Mouse (Mus musculus) MEL (cell line): ENCODE data around the gene Cyp4f14. TPM values are rescaled to one million over a fixed set of nuclear protein-coding genes. Genes with fewer than 3 reads are reported as not detected.

ENCODE experiments used
- DNase-seq: peaks from one replicate; pipeline ENCODE4 v3.0.0; 2011; ENCODE audit warnings: low read depth, low spot score
- H3K27ac ChIP-seq: 2 replicates; pipeline ENCODE4 v1.5.1; 2012; ENCODE audit warnings: low read depth, mild to moderate bottlenecking, control low read depth, low read length, moderate library complexity; ENCODE audit not compliant: control insufficient read depth
- H3K27me3 ChIP-seq, 2 experiments: fragments of 150-350 bp in 1 of 2; sonication (generic) in 1 of 2; 2 replicates each; pipeline ENCODE4 v1.6.1; 2012; ENCODE audit warnings: low read length in 2 of 2, mild to moderate bottlenecking in 2 of 2, improper control_type of control experiment in 1 of 2, moderate library complexity in 1 of 2; ENCODE audit not compliant: insufficient read depth in 2 of 2, control insufficient read depth in 1 of 2
- H3K36me3 ChIP-seq, 2 experiments: 2 replicates each; pipeline ENCODE4 v1.6.1; 2012 to 2014; ENCODE audit warnings: low read length in 2 of 2, improper control_type of control experiment in 1 of 2, inconsistent platforms in 1 of 2, mild to moderate bottlenecking in 1 of 2; ENCODE audit not compliant: insufficient read depth in 2 of 2, control insufficient read depth in 1 of 2
- H3K4me1 ChIP-seq, 2 experiments: fragments of 150-350 bp in 1 of 2; sonication (generic) in 1 of 2; 2 replicates each; pipeline ENCODE4 v1.6.1; 2012; ENCODE audit warnings: low read length in 2 of 2, improper control_type of control experiment in 1 of 2, mild to moderate bottlenecking in 1 of 2; ENCODE audit not compliant: insufficient read depth in 2 of 2, control insufficient read depth in 1 of 2
- H3K4me3 ChIP-seq, 2 experiments: fragments of 150-350 bp in 1 of 2; sonication (generic) in 1 of 2; 2 replicates each; pipeline ENCODE4 v1.5.1; 2012; ENCODE audit warnings: low read depth in 2 of 2, low read length in 2 of 2, mild to moderate bottlenecking in 2 of 2, moderate library complexity in 2 of 2, control low read depth in 1 of 2, improper control_type of control experiment in 1 of 2; ENCODE audit not compliant: control insufficient read depth in 1 of 2, insufficient read depth in 1 of 2
- H3K79me2 ChIP-seq: 2 replicates; pipeline ENCODE4 v1.6.1; 2012; ENCODE audit warnings: mild to moderate bottlenecking, low read length, moderate library complexity; ENCODE audit not compliant: control insufficient read depth, poor library complexity, insufficient read depth
- H3K9ac ChIP-seq: 2 replicates; pipeline ENCODE4 v1.6.1; 2012; ENCODE audit warnings: low read depth, mild to moderate bottlenecking, control low read depth, low read length, moderate library complexity; ENCODE audit not compliant: control insufficient read depth, poor library complexity, severe bottlenecking
- H3K9me3 ChIP-seq: fragments of 150-350 bp; sonication (generic); replicated peaks from 2 replicates; pipeline ENCODE4 v1.6.1; 2012; ENCODE audit warnings: mild to moderate bottlenecking, low read length, improper control_type of control experiment, moderate library complexity; ENCODE audit not compliant: insufficient read depth
- BHLHE40 ChIP-seq: IDR thresholded peaks from 2 replicates; pipeline ENCODE4 v1.6.1; 2012; ENCODE audit warnings: low read depth, mild to moderate bottlenecking, inconsistent platforms, low read length, improper control_type of control experiment, borderline replicate concordance
- CHD2 ChIP-seq: IDR thresholded peaks from 2 replicates; pipeline ENCODE4 v1.6.1; 2011; ENCODE audit warnings: low read length, improper control_type of control experiment
- CTCF ChIP-seq, 3 experiments: IDR thresholded peaks in 2 of 3; conservative IDR thresholded peaks in 1 of 3; 2 replicates each; pipeline ENCODE4 v1.5.1; 2011 to 2012; ENCODE audit warnings: low read length in 3 of 3, low read depth in 2 of 3, mild to moderate bottlenecking in 2 of 3, improper control_type of control experiment in 1 of 3, inconsistent platforms in 1 of 3, mixed read lengths in 1 of 3, moderate library complexity in 1 of 3; ENCODE audit not compliant: control insufficient read depth in 1 of 3, insufficient read depth in 1 of 3, poor library complexity in 1 of 3, severe bottlenecking in 1 of 3
- E2F4 ChIP-seq: IDR thresholded peaks from 2 replicates; pipeline ENCODE4 v1.6.1; 2011; ENCODE audit warnings: low read depth, low read length, improper control_type of control experiment, borderline replicate concordance
- ELF1 ChIP-seq: IDR thresholded peaks from 2 replicates; pipeline ENCODE4 v1.6.1; 2014; ENCODE audit warnings: low read depth, mild to moderate bottlenecking, inconsistent platforms, low read length, improper control_type of control experiment, moderate library complexity
- ETS1 ChIP-seq: IDR thresholded peaks from 2 replicates; pipeline ENCODE4 v1.6.1; 2012; ENCODE audit warnings: low read depth, mild to moderate bottlenecking, inconsistent platforms, low read length, improper control_type of control experiment, moderate library complexity
- HCFC1 ChIP-seq: IDR thresholded peaks from 2 replicates; pipeline ENCODE4 v1.6.1; 2012; ENCODE audit warnings: low read depth, mild to moderate bottlenecking, inconsistent platforms, low read length, improper control_type of control experiment, moderate library complexity
- JUND ChIP-seq: IDR thresholded peaks from 2 replicates; pipeline ENCODE4 v1.6.1; 2011; ENCODE audit warnings: low read depth, mild to moderate bottlenecking, improper control_type of control experiment, low read length
- MXI1 ChIP-seq: IDR thresholded peaks from 2 replicates; pipeline ENCODE4 v1.6.1; 2011; ENCODE audit warnings: mild to moderate bottlenecking, low read depth, low read length, improper control_type of control experiment
- MYC ChIP-seq: IDR thresholded peaks from 2 replicates; pipeline ENCODE4 v1.6.1; 2011; ENCODE audit warnings: low read depth, mild to moderate bottlenecking, low read length, improper control_type of control experiment, moderate library complexity
- NELFE ChIP-seq: IDR thresholded peaks from 2 replicates; pipeline ENCODE4 v1.6.1; 2011; ENCODE audit warnings: low read depth, low read length, improper control_type of control experiment
- NRF1 ChIP-seq: IDR thresholded peaks from 2 replicates; pipeline ENCODE4 v1.6.1; 2014; ENCODE audit warnings: low read depth, mild to moderate bottlenecking, inconsistent platforms, low read length, improper control_type of control experiment, moderate library complexity; ENCODE audit not compliant: poor library complexity, insufficient read depth, severe bottlenecking
- POLR2A ChIP-seq, 2 experiments: IDR thresholded peaks; 2 replicates each; pipeline ENCODE4 v1.6.1; 2011 to 2012; ENCODE audit warnings: low read length in 2 of 2, mild to moderate bottlenecking in 2 of 2, control low read depth in 1 of 2, improper control_type of control experiment in 1 of 2, low read depth in 1 of 2, moderate library complexity in 1 of 2; ENCODE audit not compliant: control insufficient read depth in 1 of 2, insufficient read depth in 1 of 2, poor library complexity in 1 of 2
- POLR2AphosphoS2 ChIP-seq: IDR thresholded peaks from 2 replicates; pipeline ENCODE4 v1.6.1; 2011; ENCODE audit warnings: low read length, improper control_type of control experiment
- RCOR1 ChIP-seq: IDR thresholded peaks from 2 replicates; pipeline ENCODE4 v1.6.1; 2012; ENCODE audit warnings: low read depth, mild to moderate bottlenecking, inconsistent platforms, low read length, improper control_type of control experiment
- SIN3A ChIP-seq: IDR thresholded peaks from 2 replicates; pipeline ENCODE4 v1.6.1; 2012; ENCODE audit warnings: low read length, improper control_type of control experiment, inconsistent platforms
- SMC3 ChIP-seq: IDR thresholded peaks from 2 replicates; pipeline ENCODE4 v1.6.1; 2011; ENCODE audit warnings: low read depth, low read length, improper control_type of control experiment
- TAL1 ChIP-seq: IDR thresholded peaks from 2 replicates; pipeline ENCODE4 v1.6.1; 2012; ENCODE audit warnings: mild to moderate bottlenecking, inconsistent platforms, low read length, moderate library complexity, mixed read lengths
- TBP ChIP-seq: IDR thresholded peaks from 2 replicates; pipeline ENCODE4 v1.8.0; 2011; ENCODE audit warnings: low read depth, low read length, improper control_type of control experiment
- UBTF ChIP-seq: IDR thresholded peaks from 2 replicates; pipeline ENCODE4 v1.6.1; 2012; ENCODE audit warnings: low read depth, mild to moderate bottlenecking, inconsistent platforms, low read length, improper control_type of control experiment, moderate library complexity, borderline replicate concordance; ENCODE audit not compliant: insufficient read depth
- USF1 ChIP-seq: IDR thresholded peaks from 2 replicates; pipeline ENCODE4 v1.6.1; 2014; ENCODE audit warnings: low read depth, mild to moderate bottlenecking, inconsistent platforms, low read length, improper control_type of control experiment, moderate library complexity
- USF2 ChIP-seq, 2 experiments: IDR thresholded peaks; 2 replicates each; pipeline ENCODE4 v1.6.1; 2011 to 2012; ENCODE audit warnings: improper control_type of control experiment in 2 of 2, low read length in 2 of 2, borderline replicate concordance in 1 of 2, inconsistent platforms in 1 of 2, low read depth in 1 of 2, mild to moderate bottlenecking in 1 of 2; ENCODE audit not compliant: insufficient read depth in 1 of 2
- ZC3H11A ChIP-seq: IDR thresholded peaks from 2 replicates; pipeline ENCODE4 v1.6.1; 2012; ENCODE audit warnings: low read depth, mild to moderate bottlenecking, inconsistent platforms, low read length, improper control_type of control experiment
- ZKSCAN1 ChIP-seq: IDR thresholded peaks from 2 replicates; pipeline ENCODE4 v1.6.1; 2012; ENCODE audit warnings: low read depth, mild to moderate bottlenecking, inconsistent platforms, low read length, improper control_type of control experiment, moderate library complexity
- ZMIZ1 ChIP-seq: IDR thresholded peaks from 2 replicates; pipeline ENCODE4 v1.6.1; 2012; ENCODE audit warnings: low read depth, mild to moderate bottlenecking, inconsistent platforms, low read length, improper control_type of control experiment, moderate library complexity
- ZNF384 ChIP-seq: IDR thresholded peaks from 2 replicates; pipeline ENCODE4 v1.6.1; 2012; ENCODE audit warnings: low read depth, mild to moderate bottlenecking, inconsistent platforms, low read length, improper control_type of control experiment
- polyA plus RNA-seq, 2 experiments: library from polyadenylated mRNA; stranded (reverse) in 1 of 2; unstranded in 1 of 2; fragments of >175 nt in 1 of 2; fragments of >200 nt in 1 of 2; gene quantifications; 2 replicates each; pipeline versions ENCODE4 v1.2.1 to v1.2.4; 2012; ENCODE audit warnings: low replicate concordance in 2 of 2, low read depth in 1 of 2; ENCODE audit not compliant: insufficient read length in 2 of 2, insufficient read depth in 1 of 2, missing spikeins in 1 of 2
- total RNA-seq: library from RNA; depleted of rRNA; stranded (reverse); fragments of 300-350 nt; gene quantifications from 2 replicates; pipeline ENCODE4 v1.2.3, GENCODE M21; 2012

Cyp4f14 gene
- total and polyA plus RNA-seq, 3 experiments: not detected

- peak; percentile 24 for DNase-seq
- no peaks in the 10 kb centered on the region for H3K27me3 ChIP-seq
- H3K4me3 ChIP-seq: no peak overlapping the region
- no peak overlapping the region for H3K9ac ChIP-seq
- H3K27ac ChIP-seq: no peak overlapping the region
- peaks cover 0 to 3% of the 10 kb centered on the region in 2 experiments; a peak in 2 of 4 replicates for H3K36me3 ChIP-seq
- no peaks in the 10 kb centered on the region for H3K79me2 ChIP-seq
- TF ChIP-seq E2F4 (no peak), UBTF (no peak), CHD2 (no peak), USF2 (IDR thresholded peaks at IDR 0.05; ENCODE audit: borderline replicate concordance in 1 of 2, insufficient read depth in 1 of 2, low read depth in 1 of 2, low read length in 2 of 2) (no peak), MYC (no peak), RCOR1 (no peak), NELFE (no peak), ZMIZ1 (no peak)
- TF ChIP-seq, all 39 proteins: peak for 0
- H3K4me1 ChIP-seq: peaks cover 0 to 5% of the 10 kb centered on the region in 2 experiments; a peak in 1 of 4 replicates
- no peaks in the 10 kb centered on the region for H3K9me3 ChIP-seq
These were observed 33.0 kb upstream of the Cyp4f14 start for GRCm38 (mm10) chr17:32950136-32950535.

DNA sequence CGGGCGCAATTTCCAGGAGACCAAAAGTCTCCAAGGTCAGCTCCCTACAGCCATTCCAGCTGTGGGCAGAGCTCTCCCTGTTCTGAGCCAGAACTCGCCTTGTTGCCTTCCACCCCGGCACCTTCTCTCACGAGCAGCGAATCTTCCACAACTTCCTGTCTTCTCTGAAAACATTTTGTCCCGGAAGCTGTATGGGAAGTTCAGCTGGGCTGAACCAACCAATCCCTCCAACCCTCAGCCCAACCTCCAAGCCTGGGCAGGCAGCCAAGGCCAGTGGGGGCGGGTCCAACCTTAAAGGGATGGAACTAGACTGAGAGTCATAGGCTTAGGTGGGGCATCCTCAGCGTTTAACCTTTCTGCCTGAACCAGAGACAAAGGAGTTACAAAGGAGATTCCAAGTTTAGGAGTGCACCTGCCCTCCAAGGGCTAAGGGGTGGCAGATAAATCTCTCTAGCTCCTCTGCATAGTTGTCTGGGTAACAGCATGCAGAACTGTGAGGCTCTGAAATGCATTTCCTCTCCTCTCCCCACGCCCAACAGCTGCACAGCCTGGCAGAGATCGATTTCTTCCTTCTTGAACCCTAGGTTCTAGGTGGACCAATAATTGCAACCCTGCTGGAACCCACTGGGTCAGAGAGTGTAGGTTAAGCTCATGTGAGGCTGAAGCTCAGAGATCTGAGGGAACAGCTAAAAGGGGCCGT lies 30.2 kb upstream of the Cyp4f14 start, which contains the start of gene Cyp4f13:
Gene Cyp4f13, minus strand, starts transcription at position 188 of the 700 bp plus-strand sequence.
- H3K36me3 ChIP-seq: peaks cover 0 to 3% of the 10 kb centered on the region in 2 experiments; a peak in 2 of 4 replicates
- DNase-seq: peak; percentile 98
- H3K27ac ChIP-seq: peak within 1 kb of the TSS; percentile 82
- no peaks in the 10 kb centered on the region for H3K79me2 ChIP-seq
- peaks cover 0 to 5% of the 10 kb centered on the region in 2 experiments; a peak in 1 of 4 replicates for H3K4me1 ChIP-seq
- TF ChIP-seq MXI1: peak; percentile 73; the same call in 1 of the 2 replicates
- peak; percentile 89 for TF ChIP-seq ELF1
- TF ChIP-seq NELFE: peak; percentile 79
- no peak for TF ChIP-seq BHLHE40
- 0 out of 2 replicates have a peak, but pooled peaks have one; percentile 37 for TF ChIP-seq USF1
- peak; percentile 88 for TF ChIP-seq TBP
- TF ChIP-seq CTCF (IDR thresholded peaks at IDR 0.05 in 2 of 3, conservative IDR thresholded peaks at IDR 0.05 in 1 of 3; ENCODE audit: control insufficient read depth in 1 of 3, insufficient read depth in 1 of 3, low read depth in 2 of 3, low read length in 3 of 3, poor library complexity in 1 of 3, severe bottlenecking in 1 of 3): no peak
- no peak for TF ChIP-seq ZKSCAN1
- TF ChIP-seq TAL1: no peak
- peak; percentile 80 for TF ChIP-seq HCFC1
- no peak for TF ChIP-seq SMC3
- 0 out of 2 replicates have a peak, but pooled peaks have one; percentile 10 for TF ChIP-seq CHD2
- peak; percentile 55; the same call in 1 of the 2 replicates for TF ChIP-seq POLR2AphosphoS2
- TF ChIP-seq ZNF384: no peak
- peak; percentile 65 to 92; a peak in 3 of 4 replicates for TF ChIP-seq POLR2A (IDR thresholded peaks at IDR 0.05; ENCODE audit: control insufficient read depth in 1 of 2, insufficient read depth in 1 of 2, low read depth in 1 of 2, low read length in 2 of 2, poor library complexity in 1 of 2)
- TF ChIP-seq JUND: no peak
- TF ChIP-seq SIN3A: peak; percentile 94
- no peak for TF ChIP-seq E2F4
- no peak for TF ChIP-seq ZC3H11A
- TF ChIP-seq NRF1: no peak
- peak; percentile 58 for TF ChIP-seq ETS1
- no peaks in the 10 kb centered on the region for H3K9me3 ChIP-seq
- no peaks in the 10 kb centered on the region for H3K27me3 ChIP-seq
- H3K4me3 ChIP-seq: peak within 1 kb of the TSS; percentile 69 to 79
- peak within 1 kb of the TSS; percentile 76 for H3K9ac ChIP-seq
